8 mouse cellular contexts compared by ENCODE assay signal in genomic region chr6:84584783-84585685, GRCm38 (mm10). TPM values are rescaled to one million over a fixed set of nuclear protein-coding genes. Genes with fewer than 3 reads are reported as not detected.
DNase-seq lines count a peak whose midpoint lies in the region; ATAC-seq lines count a peak whose summit lies in the region.

No protein-coding gene starts in this region.

- ATAC-seq in hindbrain, embryonic 13.5 days (ENCODE audit: low FRiP score): no peak
- ATAC-seq in liver, embryonic 11.5 days (replicated peaks; ENCODE audit: low FRiP score): no peak

- peak overlapping the region; percentile 49 for H3K4me3 ChIP-seq in hindbrain, embryonic 13.5 days
- H3K4me3 ChIP-seq in liver, embryonic 11.5 days (ENCODE audit: low read depth, low read length): peak overlapping the region; percentile 34

- H3K27ac ChIP-seq in hindbrain, embryonic 13.5 days: peak overlapping the region; percentile 79
- no peak overlapping the region for H3K27ac ChIP-seq in liver, embryonic 11.5 days (ENCODE audit: low read depth, low read length)

- peak overlapping the region; percentile 75 for H3K9ac ChIP-seq in hindbrain, embryonic 13.5 days
- no peak overlapping the region for H3K9ac ChIP-seq in liver, embryonic 11.5 days (ENCODE audit: low read depth, low read length)

- peaks cover 81% of the 10 kb centered on the region for H3K4me1 ChIP-seq in hindbrain, embryonic 13.5 days (replicated peaks)
- peaks cover 11% of the 10 kb centered on the region for H3K4me1 ChIP-seq in liver, embryonic 11.5 days (replicated peaks; ENCODE audit: control insufficient read depth, insufficient read depth, low read length)

- under 1% methylated on average over 66 of the region's 66 CpGs for WGBS in hindbrain, embryonic 13.5 days
- WGBS in liver, embryonic 11.5 days: 1% methylated on average over 66 of the region's 66 CpGs

- peak overlapping the region; percentile 84 for H3K4me2 ChIP-seq in hindbrain, embryonic 13.5 days
- H3K4me2 ChIP-seq in liver, embryonic 11.5 days: peak overlapping the region; percentile 64

- H3K9me3 ChIP-seq in hindbrain, embryonic 13.5 days: no peaks in the 10 kb centered on the region
- H3K9me3 ChIP-seq in liver, embryonic 11.5 days (ENCODE audit: control insufficient read depth, low read length): no peaks in the 10 kb centered on the region

- peaks cover 98% of the 10 kb centered on the region for H3K27me3 ChIP-seq in hindbrain, embryonic 13.5 days
- H3K27me3 ChIP-seq in liver, embryonic 11.5 days (replicated peaks; ENCODE audit: control insufficient read depth, insufficient read depth, low read length): peaks cover 100% of the 10 kb centered on the region

- H3K36me3 ChIP-seq in hindbrain, embryonic 13.5 days: no peaks in the 10 kb centered on the region
- H3K36me3 ChIP-seq in liver, embryonic 11.5 days (ENCODE audit: control insufficient read depth, insufficient read depth, low read length): no peaks in the 10 kb centered on the region

- DNase-seq in thymus, postnatal 4 days: peak; percentile 55
- DNase-seq in thymus, adult 18-20 months: no peak
- DNase-seq in gastrocnemius, adult 8-10 months (ENCODE audit: low spot score in 2 of 2): peak; percentile 66 to 79
- peak; percentile 39 for DNase-seq in liver, embryonic 11.5 days (ENCODE audit: low spot score)
- DNase-seq in skeletal muscle tissue, adult 2 months (ENCODE audit: low read depth, low spot score): peak; percentile 43
- no peak for DNase-seq in right cerebral cortex, postnatal 36 days (ENCODE audit: low spot score in 2 of 2)
- no peak for DNase-seq in layer of hippocampus, adult 8-10 months (ENCODE audit: low spot score in 2 of 2)

RNA-seq across cellular contexts. Expression of gene Cyp26b1, which starts 8.7 kb away (rescaled TPM):
- 10 to 100 TPM in 1 of 4 experiments, 1 to 10 TPM in 3; 1.2 to 11.2 (median 6.3) TPM for total RNA-seq in gastrocnemius, adult 8-10 months (2022)
- polyA plus RNA-seq in hindbrain, embryonic 13.5 days (2015; fragmentation: Nextera tagmentation; extraction: Ambion mirVana): 55.5 and 62.8 TPM in 2 replicates
- 0.75 and 1.0 TPM in 2 replicates for polyA plus RNA-seq in liver, embryonic 11.5 days (2014; fragmentation: Nextera tagmentation; extraction: Ambion mirVana)
- total RNA-seq in layer of hippocampus, adult 8-10 months (2022): 10 to 100 TPM in 2 of 4 experiments, 1 to 10 TPM in 2; 8.4 to 10.5 (median 9.3) TPM

Comparison
In these comparisons a context has a peak if more than half of its experiments do, and no peak if none do; other contexts are left out.
1. DNase-seq: peak in thymus, postnatal 4 days (single experiment), gastrocnemius, adult 8-10 months (2 of 2), liver, embryonic 11.5 days (single experiment) and skeletal muscle tissue, adult 2 months (single experiment); none in thymus, adult 18-20 months (0 of 2), right cerebral cortex, postnatal 36 days (0 of 2) and layer of hippocampus, adult 8-10 months (0 of 2).